Mouse (Mus musculus) kidney, embryonic 15.5 days (tissue): ENCODE data around the gene Kcnn1. TPM values are rescaled to one million over a fixed set of nuclear protein-coding genes. Genes with fewer than 3 reads are reported as not detected.

Experiments
- ATAC-seq: fragments of 200-750 bp; cut with Nextera tagmentation; replicated peaks from 2 replicates; pipeline ENCODE4 v1.8.0; 2017; ENCODE audit warnings: moderate TSS enrichment; ENCODE audit not compliant: low FRiP score
- H3K27ac ChIP-seq: fragments of 300-500 bp; sonication (generic); 2 replicates; pipeline ENCODE4 v1.5.1; 2015; ENCODE audit warnings: mild to moderate bottlenecking, inconsistent platforms
- H3K27me3 ChIP-seq: fragments of 300-500 bp; sonication (generic); 2 replicates; pipeline ENCODE4 v1.6.1; 2015; ENCODE audit warnings: inconsistent platforms
- H3K36me3 ChIP-seq: fragments of 300-500 bp; sonication (generic); 2 replicates; pipeline ENCODE4 v1.6.1; 2015; ENCODE audit warnings: inconsistent platforms
- H3K4me1 ChIP-seq: fragments of 300-500 bp; sonication (generic); 2 replicates; pipeline ENCODE4 v1.6.1; 2015; ENCODE audit warnings: inconsistent platforms
- H3K4me2 ChIP-seq: fragments of 300-500 bp; sonication (generic); 2 replicates; pipeline ENCODE4 v1.6.1; 2015; ENCODE audit warnings: moderate library complexity, mild to moderate bottlenecking, inconsistent platforms
- H3K4me3 ChIP-seq: fragments of 300-500 bp; sonication (generic); replicated peaks from 2 replicates; pipeline ENCODE4 v1.5.1; 2015; ENCODE audit warnings: mild to moderate bottlenecking, inconsistent platforms
- H3K9ac ChIP-seq: fragments of 300-500 bp; sonication (generic); 2 replicates; pipeline ENCODE4 v1.6.1; 2015; ENCODE audit warnings: mild to moderate bottlenecking, inconsistent platforms
- H3K9me3 ChIP-seq: fragments of 300-500 bp; sonication (generic); replicated peaks from 2 replicates; pipeline ENCODE4 v1.6.1; 2016; ENCODE audit warnings: inconsistent platforms
- WGBS: fragments of 180-500 bp; shearing (Covaris S2); methylation state at CpG from one replicate; pipeline ENCODE4 v1.1.7; 2015; ENCODE audit warnings: mixed read lengths; 5-methylcytosine and 5-hydroxymethylcytosine counted together
- polyA plus RNA-seq: library from polyadenylated mRNA; unstranded; fragments of >200 nt; fragmentation: Nextera tagmentation; extraction: Ambion mirVana; gene quantifications from 2 replicates; pipeline ENCODE4 v1.2.1, GENCODE M21; 2015

The Kcnn1 gene
- polyA plus RNA-seq, 1 experiment from 2014 or later, result 2.9 TPM

DNA sequence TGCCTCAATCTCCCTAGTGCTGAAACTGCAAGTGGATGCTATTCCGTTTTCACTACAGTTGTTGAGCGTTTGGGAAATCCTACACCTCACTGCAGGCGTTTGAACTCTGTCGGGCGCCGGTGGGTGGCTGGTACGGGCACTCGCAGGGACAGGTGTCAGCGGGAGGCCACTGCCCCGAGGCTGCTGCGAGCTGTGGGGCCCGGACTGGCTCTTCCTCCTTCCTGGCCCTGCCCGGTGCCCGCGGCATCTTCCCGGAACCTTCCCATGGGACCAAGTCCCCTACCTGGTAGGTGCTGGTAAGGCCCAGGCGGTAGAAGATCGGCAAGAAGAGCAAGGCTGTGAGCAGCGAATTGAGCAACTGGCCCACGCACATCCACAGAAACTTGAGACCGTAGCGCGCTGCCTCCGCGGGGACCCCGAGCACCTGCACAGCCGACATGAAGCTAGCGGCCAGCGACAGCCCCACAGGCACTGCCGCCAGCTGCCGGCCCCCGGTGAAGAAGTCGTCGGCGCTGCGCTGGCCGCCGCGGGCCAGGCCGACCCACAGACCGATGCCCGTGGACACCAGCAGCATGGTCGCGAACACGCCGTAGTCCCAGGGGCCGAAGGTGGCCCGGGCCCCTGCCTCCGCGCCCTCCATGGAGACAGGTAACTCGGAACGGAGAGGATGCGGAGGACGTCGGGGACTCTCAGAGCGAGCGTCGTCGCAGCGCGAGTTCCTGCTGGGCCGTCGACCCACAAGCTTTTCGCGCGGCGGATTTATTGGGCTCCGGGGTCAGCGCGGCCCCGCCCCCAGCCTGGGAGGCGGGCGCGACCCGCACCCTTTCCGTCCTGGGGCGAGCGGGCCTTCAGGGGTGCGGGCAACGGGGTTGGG, 29.2 kb upstream of the Kcnn1 start, which contains the start of gene Slc5a5:
Gene Slc5a5 (minus strand): TSS at position 736 of the 874 bp plus-strand sequence.
- H3K4me1 ChIP-seq, result peaks cover 45% of the 10 kb centered on the region
- peak within 1 kb of the TSS; percentile 36 for H3K4me3 ChIP-seq
- peaks cover 54% of the 10 kb centered on the region for H3K27me3 ChIP-seq
- H3K4me2 ChIP-seq, result peak within 1 kb of the TSS; percentile 56
- no peaks in the 10 kb centered on the region for H3K9me3 ChIP-seq
- under 1% methylated on average over 79 of the region's 80 CpGs for WGBS
- peak within 1 kb of the TSS; percentile 19; the same call in 1 of the 2 replicates for H3K9ac ChIP-seq
- H3K27ac ChIP-seq, result no peak within 1 kb of the TSS
- no peak for ATAC-seq
- peaks cover 31% of the 10 kb centered on the region for H3K36me3 ChIP-seq

DNA sequence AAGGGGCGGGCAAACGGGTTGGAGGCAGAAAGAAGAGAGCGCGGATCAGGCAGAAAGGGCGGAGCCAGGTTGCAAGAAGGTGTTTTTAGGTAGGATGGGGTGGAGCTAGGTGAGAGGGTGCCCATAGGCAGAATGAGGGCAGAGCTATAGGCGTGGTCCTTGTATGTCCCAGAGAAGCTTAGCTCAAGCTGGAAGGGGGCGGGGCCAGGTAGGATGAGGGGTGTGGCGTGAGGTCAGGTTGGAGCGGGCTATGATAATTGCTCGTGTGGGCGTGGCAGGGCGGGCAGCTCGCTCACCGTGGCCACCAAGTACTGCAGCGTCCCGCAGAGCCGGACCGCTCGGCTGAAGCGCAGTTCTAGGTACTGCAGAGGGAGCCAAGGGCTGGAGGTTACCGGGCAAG, 28.3 kb upstream of the Kcnn1 start:
- peaks cover 31% of the 10 kb centered on the region for H3K36me3 ChIP-seq
- no peaks in the 10 kb centered on the region for H3K9me3 ChIP-seq
- H3K27me3 ChIP-seq, result peaks cover 56% of the 10 kb centered on the region
- H3K4me1 ChIP-seq, result peaks cover 44% of the 10 kb centered on the region
- H3K4me2 ChIP-seq, result peak overlapping the region; percentile 56
- H3K9ac ChIP-seq, result no peak overlapping the region
- peak; percentile 26 for ATAC-seq
- 6% methylated on average over 20 of the region's 21 CpGs for WGBS
- H3K27ac ChIP-seq, result no peak overlapping the region
- 0 out of 2 replicates have a peak overlapping the region, but pooled peaks have one; percentile 6 for H3K4me3 ChIP-seq

DNA sequence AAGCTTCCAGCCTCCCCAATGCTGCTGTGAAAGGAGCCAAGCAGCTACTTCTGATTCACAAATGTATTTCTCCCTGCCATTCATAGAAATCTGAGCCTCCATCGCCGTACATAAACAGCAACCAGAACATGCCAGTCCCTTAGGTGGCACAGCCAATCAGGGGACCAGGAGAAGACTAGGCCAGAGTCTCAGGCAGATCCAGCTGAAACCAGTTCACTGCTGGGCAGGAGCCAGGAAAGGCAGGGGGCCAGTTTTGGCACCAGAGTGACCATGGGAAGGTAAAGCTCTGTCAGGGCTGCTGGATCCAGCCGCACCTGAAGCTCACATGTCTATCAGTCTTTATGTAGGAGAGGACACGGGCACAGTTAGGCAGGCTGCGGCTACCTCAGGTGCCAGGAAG, 27.6 kb upstream of the Kcnn1 start:
- peaks cover 37% of the 10 kb centered on the region for H3K4me1 ChIP-seq
- ATAC-seq, result no peak
- H3K4me2 ChIP-seq, result no peak overlapping the region
- WGBS, result 90% methylated on average over 5 of the region's 5 CpGs
- no peak overlapping the region for H3K4me3 ChIP-seq
- H3K36me3 ChIP-seq, result peaks cover 26% of the 10 kb centered on the region
- no peaks in the 10 kb centered on the region for H3K9me3 ChIP-seq
- H3K9ac ChIP-seq, result no peak overlapping the region
- no peak overlapping the region for H3K27ac ChIP-seq
- H3K27me3 ChIP-seq, result peaks cover 57% of the 10 kb centered on the region

DNA sequence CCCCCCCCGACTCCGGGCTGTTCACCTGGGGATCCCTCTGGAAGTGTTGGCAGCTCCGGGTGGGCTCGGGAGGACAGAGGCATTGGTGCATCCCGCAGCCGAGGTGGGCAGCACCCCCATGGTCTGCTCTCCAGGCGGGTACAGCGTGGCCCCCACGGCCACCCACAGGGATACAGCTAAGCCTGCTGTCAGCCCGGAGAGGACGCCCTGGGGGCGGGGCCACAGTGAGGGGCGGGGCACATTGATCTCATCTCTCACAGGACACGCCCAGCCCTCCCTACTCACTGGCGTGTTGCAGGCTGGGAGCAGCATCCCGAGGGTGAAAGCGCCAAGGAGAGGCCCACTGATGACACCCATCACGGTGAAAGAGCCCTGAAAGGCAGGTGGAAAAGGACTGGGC, 24.6 kb upstream of the Kcnn1 start:
- H3K4me3 ChIP-seq, result no peak overlapping the region
- no peaks in the 10 kb centered on the region for H3K9me3 ChIP-seq
- H3K4me1 ChIP-seq, result peaks cover 20% of the 10 kb centered on the region
- 0 out of 2 replicates have a peak overlapping the region, but pooled peaks have one; percentile 21 for H3K4me2 ChIP-seq
- H3K36me3 ChIP-seq, result no peaks in the 10 kb centered on the region
- H3K27ac ChIP-seq, result no peak overlapping the region
- no peak for ATAC-seq
- no peak overlapping the region for H3K9ac ChIP-seq
- 4% methylated on average over 18 of the region's 18 CpGs for WGBS
- H3K27me3 ChIP-seq, result peaks cover 43% of the 10 kb centered on the region

DNA sequence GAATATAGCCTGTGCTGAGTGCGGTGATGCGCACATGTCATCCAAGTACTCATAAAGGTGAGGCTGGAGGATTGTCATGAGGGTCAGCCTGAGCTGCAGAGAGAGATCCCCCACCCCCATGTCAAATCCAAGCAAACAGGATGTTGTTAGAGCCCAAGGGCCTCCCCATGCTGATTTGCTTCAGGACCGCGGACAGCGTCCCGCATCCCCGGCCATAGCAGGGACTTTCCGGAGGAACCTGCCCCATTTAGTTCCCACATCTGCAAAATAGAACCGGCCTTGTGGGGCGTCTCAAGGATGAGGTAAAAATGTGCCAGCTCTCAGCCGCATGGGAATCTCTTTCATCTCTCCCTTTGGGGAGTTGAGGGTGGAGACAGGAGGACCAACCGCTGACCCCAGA, 22.6 kb upstream of the Kcnn1 start:
- whole genome bisulfite sequencing, result 13% methylated on average over 12 of the region's 12 CpGs
- Histone ChIP-seq H3K27ac (no peak overlapping the region), H3K9me3 (no peaks in the 10 kb centered on the region), H3K9ac (no peak overlapping the region), H3K27me3 (peaks cover 22% of the 10 kb centered on the region), H3K4me2 (no peak overlapping the region), H3K36me3 (no peaks in the 10 kb centered on the region), H3K4me3 (no peak overlapping the region), H3K4me1 (peaks cover 5% of the 10 kb centered on the region)
- ATAC-seq, result no peak; the same call in 1 of the 2 replicates

DNA sequence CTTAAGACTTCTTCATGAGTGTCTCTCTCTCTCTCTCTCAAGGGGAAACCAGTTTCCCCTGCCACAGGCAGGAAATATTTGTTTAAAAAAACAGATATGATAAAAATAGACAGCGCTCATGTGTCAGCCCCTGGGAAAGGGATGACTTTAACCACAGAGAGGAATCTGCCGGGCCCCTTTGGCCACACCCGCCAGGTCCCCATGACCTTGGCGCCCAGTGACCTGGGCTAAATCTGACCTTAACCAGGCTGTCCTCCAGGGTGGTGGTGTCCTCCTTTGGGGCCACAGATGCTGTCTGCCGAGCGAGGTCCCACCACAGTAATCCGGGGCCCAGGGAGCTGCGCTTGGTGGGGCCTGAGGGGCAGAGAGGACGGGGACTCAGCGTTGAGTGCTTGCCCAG, 21.6 kb upstream of the Kcnn1 start:
- Histone ChIP-seq H3K27me3 (peaks cover 14% of the 10 kb centered on the region), H3K4me1 (peaks cover 14% of the 10 kb centered on the region), H3K9me3 (no peaks in the 10 kb centered on the region), H3K4me3 (no peak overlapping the region), H3K4me2 (no peak overlapping the region), H3K27ac (no peak overlapping the region), H3K36me3 (no peaks in the 10 kb centered on the region), H3K9ac (no peak overlapping the region)
- 88% methylated on average over 10 of the region's 10 CpGs for WGBS
- ATAC-seq, result no peak

DNA sequence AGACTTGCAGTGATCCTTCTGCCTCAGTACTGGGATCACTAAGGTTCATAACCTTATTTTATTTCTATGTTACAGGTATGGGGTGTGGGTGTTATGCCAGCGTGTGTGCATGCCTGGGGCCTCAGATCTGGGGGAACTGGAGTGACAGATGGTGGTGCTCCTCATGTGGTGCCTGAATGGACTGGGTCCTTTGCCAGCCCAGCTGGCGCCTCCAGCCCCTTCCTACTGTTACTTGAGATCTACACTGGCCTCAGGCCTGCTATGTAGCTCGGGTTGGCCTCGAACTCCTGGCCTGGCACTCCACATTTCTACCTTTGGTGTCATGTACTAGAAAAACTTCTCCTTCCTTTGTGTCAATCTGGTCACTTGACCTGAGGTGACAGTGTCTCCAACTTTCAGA, 21.1 kb upstream of the Kcnn1 start:
- Histone ChIP-seq H3K9me3 (no peaks in the 10 kb centered on the region), H3K4me2 (no peak overlapping the region), H3K9ac (no peak overlapping the region), H3K27ac (no peak overlapping the region), H3K4me1 (peaks cover 14% of the 10 kb centered on the region), H3K27me3 (peaks cover 11% of the 10 kb centered on the region; the same call in 1 of the 2 replicates), H3K4me3 (no peak overlapping the region), H3K36me3 (no peaks in the 10 kb centered on the region)
- no peak for ATAC-seq
- WGBS, result 80% methylated on average over 4 of the region's 4 CpGs

DNA sequence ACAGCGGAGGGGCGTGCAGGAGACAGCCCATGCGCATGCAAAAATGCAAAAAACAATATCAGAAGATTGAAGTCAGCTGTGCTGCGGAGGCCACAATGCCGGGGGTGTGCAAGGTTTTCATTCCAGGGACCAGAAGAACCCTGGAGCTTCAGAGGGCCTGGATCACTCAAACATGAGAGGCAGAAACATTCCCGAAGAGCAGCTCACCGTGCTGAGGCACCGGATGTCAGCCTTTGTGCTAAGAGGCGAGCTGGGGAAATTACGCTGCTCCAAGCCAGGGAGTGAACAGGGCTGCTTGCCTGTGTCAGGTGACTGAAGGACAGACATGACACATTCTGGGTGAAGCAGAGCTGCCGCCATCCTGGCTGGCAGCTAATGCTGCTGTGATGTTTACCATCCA, 17.5 kb upstream of the Kcnn1 start:
- Histone ChIP-seq H3K27ac (no peak overlapping the region), H3K4me1 (peaks cover 10% of the 10 kb centered on the region)
- WGBS, result 24% methylated on average over 11 of the region's 11 CpGs

DNA sequence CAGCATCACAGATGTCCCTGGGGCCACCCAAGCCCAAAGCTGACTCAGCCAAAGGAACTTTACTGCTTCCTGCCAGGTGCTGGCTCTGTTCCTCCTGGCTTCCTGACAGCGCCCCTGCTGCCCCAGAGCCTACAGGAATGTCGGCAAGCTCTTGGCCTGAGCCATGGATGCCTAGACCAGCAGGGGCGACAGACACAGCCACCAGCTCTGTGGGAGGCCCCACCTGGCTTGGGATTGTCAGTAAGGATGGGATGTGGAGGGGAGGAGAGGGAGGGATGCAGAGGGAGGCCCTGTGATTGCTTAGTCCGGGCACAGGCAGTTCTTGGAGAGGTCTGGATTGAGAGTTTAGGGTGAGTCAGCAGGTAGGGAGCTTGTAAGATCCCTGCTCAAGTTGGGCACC, 17.1 kb upstream of the Kcnn1 start:
- Histone ChIP-seq H3K27ac (no peak overlapping the region), H3K36me3 (no peaks in the 10 kb centered on the region), H3K9ac (no peak overlapping the region), H3K27me3 (no peaks in the 10 kb centered on the region), H3K4me3 (no peak overlapping the region), H3K9me3 (no peaks in the 10 kb centered on the region), H3K4me2 (no peak overlapping the region), H3K4me1 (peaks cover 10% of the 10 kb centered on the region)
- WGBS, result 7% methylated on average over 4 of the region's 4 CpGs
- 0 out of 2 replicates have a peak, but pooled peaks have one; percentile 19 for ATAC-seq

More for the DNA sequence above, 17.5 kb upstream of the Kcnn1 start:
- H3K4me3 ChIP-seq, result no peak overlapping the region
- ATAC-seq, result no peak
- H3K4me2 ChIP-seq, result no peak overlapping the region
- H3K27me3 ChIP-seq, result no peaks in the 10 kb centered on the region
- H3K9me3 ChIP-seq, result no peaks in the 10 kb centered on the region
- no peak overlapping the region for H3K9ac ChIP-seq
- H3K36me3 ChIP-seq, result no peaks in the 10 kb centered on the region

DNA sequence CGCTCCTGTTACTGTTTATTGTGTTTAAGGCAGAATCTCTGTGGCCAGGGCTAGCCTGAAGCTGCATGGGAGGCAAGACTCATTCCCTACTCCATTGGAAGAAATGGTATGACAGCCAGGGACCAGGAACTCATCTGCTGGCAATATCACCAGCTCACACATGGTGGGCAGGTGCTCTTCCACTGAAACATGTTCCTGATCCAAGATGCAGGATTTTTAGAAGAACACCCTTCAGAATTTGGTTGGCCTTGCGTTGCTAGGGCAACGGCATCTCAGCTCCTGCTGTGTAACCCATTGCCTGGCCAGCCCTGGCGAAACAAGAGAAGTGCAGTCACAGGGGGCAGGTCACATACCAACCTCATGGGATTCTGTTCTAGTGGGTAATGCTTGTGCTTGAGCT, 16.4 kb upstream of the Kcnn1 start:
- Histone ChIP-seq H3K4me1 (peaks cover 10% of the 10 kb centered on the region), H3K36me3 (no peaks in the 10 kb centered on the region), H3K4me3 (no peak overlapping the region), H3K27ac (no peak overlapping the region), H3K4me2 (no peak overlapping the region), H3K27me3 (no peaks in the 10 kb centered on the region), H3K9me3 (no peaks in the 10 kb centered on the region), H3K9ac (no peak overlapping the region)
- 58% methylated on average over 4 of the region's 4 CpGs for WGBS
- no peak for ATAC-seq

DNA sequence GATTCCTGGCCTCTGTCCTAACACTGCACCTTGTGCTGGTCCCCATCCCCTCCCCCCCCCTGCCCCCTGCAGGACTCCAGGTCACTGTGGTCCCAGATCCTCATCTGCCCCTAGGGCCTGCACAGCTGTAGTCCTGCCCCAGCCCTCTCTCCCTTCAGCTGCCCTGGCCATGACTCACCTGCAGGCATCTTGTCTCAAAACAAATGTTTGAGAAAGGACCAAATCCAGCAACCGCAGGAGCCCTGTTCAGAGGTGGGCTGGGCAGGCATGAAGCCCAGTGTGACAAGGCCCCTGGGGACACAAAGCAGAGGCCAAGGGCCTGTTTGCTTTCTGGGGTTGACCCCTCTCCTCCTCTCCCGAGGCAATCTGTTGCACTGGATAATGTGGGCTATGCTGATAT, 15.1 kb upstream of the Kcnn1 start:
- no peak overlapping the region for H3K9ac ChIP-seq
- peaks cover 15% of the 10 kb centered on the region for H3K4me1 ChIP-seq
- H3K27me3 ChIP-seq, result no peaks in the 10 kb centered on the region
- 60% methylated on average over 2 of the region's 2 CpGs for WGBS
- no peak overlapping the region for H3K4me3 ChIP-seq
- H3K27ac ChIP-seq, result no peak overlapping the region
- H3K4me2 ChIP-seq, result no peak overlapping the region
- no peak for ATAC-seq
- H3K36me3 ChIP-seq, result no peaks in the 10 kb centered on the region
- H3K9me3 ChIP-seq, result no peaks in the 10 kb centered on the region

DNA sequence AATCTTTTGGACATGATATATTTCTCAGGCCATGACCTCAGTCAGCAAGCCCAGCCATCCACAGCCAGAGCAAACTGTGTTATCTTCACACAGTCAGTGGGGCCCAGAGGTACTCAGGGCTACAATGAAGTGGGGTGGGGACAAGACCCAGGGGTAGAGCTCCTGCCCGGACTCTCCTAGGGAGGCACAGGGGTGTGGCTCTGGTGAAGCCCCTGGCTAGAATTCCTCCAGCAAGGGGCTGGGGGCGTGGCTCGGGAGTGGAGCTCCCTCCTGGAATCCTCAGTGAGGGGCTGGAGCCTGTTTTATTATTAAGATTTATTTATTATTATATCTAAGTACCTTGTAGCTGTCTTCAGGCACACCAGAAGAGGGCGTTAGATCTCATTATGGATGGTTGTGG, 13.3 kb upstream of the Kcnn1 start:
- Histone ChIP-seq H3K4me2 (no peak overlapping the region), H3K27ac (no peak overlapping the region), H3K36me3 (no peaks in the 10 kb centered on the region), H3K4me1 (peaks cover 28% of the 10 kb centered on the region), H3K9me3 (no peaks in the 10 kb centered on the region), H3K9ac (no peak overlapping the region), H3K4me3 (no peak overlapping the region), H3K27me3 (no peaks in the 10 kb centered on the region)
- WGBS, result 52% methylated on average over 4 of the region's 4 CpGs
- ATAC-seq, result no peak
